Mouse (Mus musculus): Measurements from ENCODE around the gene Tax1bp1.

Tax1bp1 gene

GRCm38 (mm10) chr6:52802181-52802580, 88.7 kb downstream of the Tax1bp1 start:
- peak; percentile 8 for DNase-seq

- peak; percentile 6 for DNase-seq
Observed at GRCm38 (mm10) chr6:52805237-52805856, 91.8 kb downstream of the Tax1bp1 start.

Measured in kidney, adult 9 months (tissue).